Mouse (Mus musculus): Measurements from ENCODE around the gene Ass1. TPM values are rescaled to one million over a fixed set of nuclear protein-coding genes. Genes with fewer than 3 reads are reported as not detected.

The Ass1 gene
- 13.8 and 20.3 TPM in 2 replicates for polyA plus RNA-seq (2014; fragmentation: Nextera tagmentation; extraction: Ambion mirVana)

DNA sequence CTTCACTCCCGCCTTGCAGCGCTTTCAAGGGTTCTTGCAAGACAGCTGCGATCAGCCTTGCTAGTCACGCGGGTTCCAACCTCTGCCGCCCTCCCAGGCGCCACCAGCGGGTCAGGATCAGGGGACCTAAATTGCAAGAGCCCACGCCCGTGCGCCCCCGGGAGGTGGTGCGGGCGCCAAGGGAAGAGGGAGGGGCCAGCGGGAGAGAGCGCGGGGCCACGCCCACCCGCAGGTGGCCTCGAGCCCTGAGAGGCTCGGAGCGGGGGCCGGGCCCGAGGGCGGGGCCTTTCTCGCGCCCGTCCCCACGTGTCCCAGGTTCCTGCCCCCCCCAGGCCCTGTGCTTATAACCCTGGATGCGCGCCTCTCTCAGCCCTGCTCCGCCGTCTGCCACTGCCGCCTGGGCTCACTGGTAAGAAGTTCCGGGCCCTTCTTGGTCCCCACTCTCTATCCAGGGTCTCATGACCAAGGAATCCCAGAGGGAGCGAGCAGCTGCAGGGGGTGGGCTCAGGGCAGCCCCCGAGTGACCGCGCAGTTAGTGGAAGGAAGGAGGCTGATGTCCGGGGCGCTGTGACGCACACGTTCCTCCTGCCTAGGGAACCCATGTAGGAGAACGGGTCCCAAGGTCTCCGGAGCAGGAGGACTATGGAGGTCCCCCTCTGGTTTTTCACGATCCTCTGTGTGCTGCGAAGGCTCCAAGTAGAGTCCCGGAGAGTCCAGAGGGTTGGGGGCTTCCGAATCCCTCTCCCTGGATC is at the start of gene Ass1:
TSS of gene Ass1 (plus strand) at position 277 of the 752 bp plus-strand sequence.
- Histone ChIP-seq H3K4me1 (ENCODE audit: control insufficient read depth, insufficient read depth, low read length) (peaks cover 5% of the 10 kb centered on the region; the same call in 1 of the 2 replicates), H3K36me3 (ENCODE audit: control insufficient read depth, insufficient read depth, low read length) (no peaks in the 10 kb centered on the region), H3K4me3 (ENCODE audit: low read length) (peak within 1 kb of the TSS; percentile 42), H3K9me3 (ENCODE audit: control insufficient read depth, low read length) (no peaks in the 10 kb centered on the region), H3K27me3 (ENCODE audit: control insufficient read depth, insufficient read depth, low read length) (peaks cover 11% of the 10 kb centered on the region), H3K27ac (ENCODE audit: low read depth, low read length) (no peak within 1 kb of the TSS), H3K4me2 (replicated peaks; ENCODE audit: low read depth, low read length) (peak within 1 kb of the TSS; percentile 88), H3K9ac (ENCODE audit: low read depth, low read length) (peak within 1 kb of the TSS; percentile 44)
- under 1% methylated on average over 45 of the region's 49 CpGs for WGBS
- ATAC-seq (ENCODE audit: low FRiP score, low TSS enrichment), result peak; percentile 82

DNA sequence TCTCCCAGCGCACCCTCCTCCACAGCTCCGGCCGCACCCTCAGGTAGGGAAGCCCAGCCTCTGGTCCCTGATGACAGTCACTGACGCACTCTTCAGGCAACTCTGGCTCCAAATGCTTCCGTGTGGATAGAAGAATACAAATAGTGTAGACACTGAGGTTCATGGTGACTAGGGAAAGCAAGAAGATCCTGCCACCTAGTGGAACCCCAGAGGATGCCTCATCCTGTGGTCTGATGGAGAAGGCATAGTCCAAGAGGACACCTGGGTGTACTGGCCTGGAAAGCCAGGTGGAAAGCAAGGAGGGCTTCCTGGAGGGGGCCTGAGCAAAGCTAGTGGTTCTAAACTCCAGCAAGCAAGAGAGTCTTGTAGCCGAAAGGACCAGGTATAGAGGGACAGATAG is 49.1 kb upstream of the Ass1 start:
- no peaks in the 10 kb centered on the region for H3K27me3 ChIP-seq (ENCODE audit: control insufficient read depth, insufficient read depth, low read length)
- no peaks in the 10 kb centered on the region for H3K9me3 ChIP-seq (ENCODE audit: control insufficient read depth, low read length)
- no peak overlapping the region for H3K27ac ChIP-seq (ENCODE audit: low read depth, low read length)
- H3K4me2 ChIP-seq (replicated peaks; ENCODE audit: low read depth, low read length), result no peak overlapping the region
- ATAC-seq (ENCODE audit: low FRiP score, low TSS enrichment), result no peak
- H3K4me1 ChIP-seq (ENCODE audit: control insufficient read depth, insufficient read depth, low read length), result no peaks in the 10 kb centered on the region
- H3K36me3 ChIP-seq (ENCODE audit: control insufficient read depth, insufficient read depth, low read length), result no peaks in the 10 kb centered on the region
- H3K9ac ChIP-seq (ENCODE audit: low read depth, low read length), result no peak overlapping the region
- 79% methylated on average over 6 of the region's 6 CpGs for WGBS
- H3K4me3 ChIP-seq (ENCODE audit: low read length), result no peak overlapping the region

DNA sequence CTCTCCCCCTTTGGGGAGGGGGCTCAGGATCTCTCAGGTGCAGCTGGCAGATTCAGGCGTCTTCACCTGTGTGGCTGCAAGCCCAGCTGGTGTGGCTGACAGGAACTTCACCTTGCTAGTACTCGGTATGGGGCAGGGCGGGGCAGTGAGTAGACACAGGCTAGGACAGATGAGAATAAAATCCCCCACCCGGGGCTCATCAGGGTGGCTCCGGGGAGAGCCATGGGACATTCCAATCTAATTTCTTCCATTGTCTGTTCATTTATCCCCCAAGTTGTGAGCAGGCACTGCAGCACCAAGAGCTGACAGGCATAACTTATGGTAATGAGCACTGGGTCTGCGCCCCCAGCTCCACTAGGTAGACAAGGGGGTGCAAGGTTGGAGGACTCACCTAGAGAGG is 47.4 kb upstream of the Ass1 start:
- H3K4me1 ChIP-seq (ENCODE audit: control insufficient read depth, insufficient read depth, low read length), result no peaks in the 10 kb centered on the region
- no peaks in the 10 kb centered on the region for H3K36me3 ChIP-seq (ENCODE audit: control insufficient read depth, insufficient read depth, low read length)
- H3K4me2 ChIP-seq (replicated peaks; ENCODE audit: low read depth, low read length), result no peak overlapping the region
- no peak overlapping the region for H3K4me3 ChIP-seq (ENCODE audit: low read length)
- no peak overlapping the region for H3K27ac ChIP-seq (ENCODE audit: low read depth, low read length)
- no peak overlapping the region for H3K9ac ChIP-seq (ENCODE audit: low read depth, low read length)
- WGBS, result 60% methylated on average over 6 of the region's 6 CpGs
- no peaks in the 10 kb centered on the region for H3K27me3 ChIP-seq (ENCODE audit: control insufficient read depth, insufficient read depth, low read length)
- H3K9me3 ChIP-seq (ENCODE audit: control insufficient read depth, low read length), result no peaks in the 10 kb centered on the region
- no peak for ATAC-seq (ENCODE audit: low FRiP score, low TSS enrichment)

DNA sequence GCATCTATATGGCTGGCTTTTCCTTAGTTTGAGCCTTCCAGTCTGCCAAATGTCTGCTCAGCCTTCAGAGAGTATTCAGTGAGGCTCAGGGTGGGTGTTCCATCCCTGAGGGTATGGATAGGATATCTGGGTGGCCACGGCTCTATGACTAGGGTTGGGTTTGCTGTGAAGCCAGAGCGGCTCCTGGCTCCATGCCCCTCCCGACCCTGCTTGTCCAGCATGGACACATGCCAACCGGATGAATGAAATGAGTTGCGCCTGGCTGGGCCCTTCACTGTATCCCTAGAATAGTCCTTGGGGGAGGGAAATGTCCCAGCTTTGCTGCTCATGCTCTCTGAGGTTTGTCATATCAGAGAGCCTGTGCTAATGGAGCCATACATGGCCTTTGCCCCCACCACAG is 38.5 kb upstream of the Ass1 start:
- Histone ChIP-seq H3K27me3 (ENCODE audit: control insufficient read depth, insufficient read depth, low read length) (0 out of 2 replicates have a peak, but pooled peaks cover 5% of the 10 kb centered on the region), H3K9ac (ENCODE audit: low read depth, low read length) (no peak overlapping the region), H3K4me3 (ENCODE audit: low read length) (no peak overlapping the region), H3K36me3 (ENCODE audit: control insufficient read depth, insufficient read depth, low read length) (no peaks in the 10 kb centered on the region), H3K4me2 (replicated peaks; ENCODE audit: low read depth, low read length) (no peak overlapping the region), H3K9me3 (ENCODE audit: control insufficient read depth, low read length) (no peaks in the 10 kb centered on the region), H3K4me1 (ENCODE audit: control insufficient read depth, insufficient read depth, low read length) (no peaks in the 10 kb centered on the region), H3K27ac (ENCODE audit: low read depth, low read length) (no peak overlapping the region)
- no peak for ATAC-seq (ENCODE audit: low FRiP score, low TSS enrichment)
- WGBS, result 88% methylated on average over 5 of the region's 5 CpGs

DNA sequence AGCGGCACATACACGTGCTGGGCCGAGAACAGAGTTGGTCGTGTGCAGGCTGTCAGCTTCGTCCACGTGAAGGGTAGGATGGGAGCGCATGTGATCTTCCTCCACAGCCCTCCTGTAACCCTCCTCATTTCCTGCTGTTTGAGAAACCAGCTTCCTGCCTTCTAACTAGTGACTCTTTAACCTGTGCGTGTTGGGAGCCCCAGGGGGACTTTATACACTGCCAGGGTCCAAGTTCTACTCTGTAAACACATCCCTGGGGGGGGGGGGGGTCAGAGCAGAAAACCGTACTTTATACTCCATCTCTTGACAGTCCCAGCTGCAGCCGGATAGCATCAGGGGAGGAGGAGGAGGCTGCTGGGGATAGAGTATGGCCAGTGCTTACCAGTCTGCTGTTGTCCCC is 35.3 kb upstream of the Ass1 start:
- Histone ChIP-seq H3K4me1 (ENCODE audit: control insufficient read depth, insufficient read depth, low read length) (no peaks in the 10 kb centered on the region), H3K27me3 (ENCODE audit: control insufficient read depth, insufficient read depth, low read length) (no peaks in the 10 kb centered on the region), H3K36me3 (ENCODE audit: control insufficient read depth, insufficient read depth, low read length) (no peaks in the 10 kb centered on the region), H3K9me3 (ENCODE audit: control insufficient read depth, low read length) (no peaks in the 10 kb centered on the region), H3K4me2 (replicated peaks; ENCODE audit: low read depth, low read length) (no peak overlapping the region), H3K9ac (ENCODE audit: low read depth, low read length) (no peak overlapping the region), H3K4me3 (ENCODE audit: low read length) (no peak overlapping the region), H3K27ac (ENCODE audit: low read depth, low read length) (no peak overlapping the region)
- WGBS, result 54% methylated on average over 10 of the region's 10 CpGs
- ATAC-seq (ENCODE audit: low FRiP score, low TSS enrichment), result no peak

DNA sequence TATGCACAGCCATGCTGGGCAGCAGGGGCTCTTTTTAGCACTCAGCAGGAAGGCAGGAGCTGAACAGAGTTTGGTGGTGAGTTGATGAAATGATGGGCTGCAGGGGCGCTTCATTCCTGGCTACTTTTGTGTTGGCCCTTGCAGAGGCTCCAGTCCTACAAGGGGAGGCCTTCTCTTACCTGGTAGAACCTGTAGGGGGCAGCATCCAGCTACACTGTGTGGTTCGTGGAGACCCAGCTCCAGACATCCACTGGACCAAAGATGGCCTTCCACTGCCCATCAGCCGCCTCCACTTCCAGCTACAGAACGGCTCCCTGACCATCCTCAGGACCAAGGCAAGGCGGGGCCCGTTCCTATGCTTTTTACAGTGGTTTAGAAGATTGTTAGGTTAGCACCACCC is 34.4 kb upstream of the Ass1 start:
- no peaks in the 10 kb centered on the region for H3K27me3 ChIP-seq (ENCODE audit: control insufficient read depth, insufficient read depth, low read length)
- H3K9me3 ChIP-seq (ENCODE audit: control insufficient read depth, low read length), result no peaks in the 10 kb centered on the region
- H3K4me2 ChIP-seq (replicated peaks; ENCODE audit: low read depth, low read length), result no peak overlapping the region
- H3K4me3 ChIP-seq (ENCODE audit: low read length), result no peak overlapping the region
- no peaks in the 10 kb centered on the region for H3K36me3 ChIP-seq (ENCODE audit: control insufficient read depth, insufficient read depth, low read length)
- ATAC-seq (ENCODE audit: low FRiP score, low TSS enrichment), result 0 out of 2 replicates have a peak, but pooled peaks have one; percentile 30
- WGBS, result 26% methylated on average over 6 of the region's 6 CpGs
- H3K9ac ChIP-seq (ENCODE audit: low read depth, low read length), result no peak overlapping the region
- no peak overlapping the region for H3K27ac ChIP-seq (ENCODE audit: low read depth, low read length)
- no peaks in the 10 kb centered on the region for H3K4me1 ChIP-seq (ENCODE audit: control insufficient read depth, insufficient read depth, low read length)

DNA sequence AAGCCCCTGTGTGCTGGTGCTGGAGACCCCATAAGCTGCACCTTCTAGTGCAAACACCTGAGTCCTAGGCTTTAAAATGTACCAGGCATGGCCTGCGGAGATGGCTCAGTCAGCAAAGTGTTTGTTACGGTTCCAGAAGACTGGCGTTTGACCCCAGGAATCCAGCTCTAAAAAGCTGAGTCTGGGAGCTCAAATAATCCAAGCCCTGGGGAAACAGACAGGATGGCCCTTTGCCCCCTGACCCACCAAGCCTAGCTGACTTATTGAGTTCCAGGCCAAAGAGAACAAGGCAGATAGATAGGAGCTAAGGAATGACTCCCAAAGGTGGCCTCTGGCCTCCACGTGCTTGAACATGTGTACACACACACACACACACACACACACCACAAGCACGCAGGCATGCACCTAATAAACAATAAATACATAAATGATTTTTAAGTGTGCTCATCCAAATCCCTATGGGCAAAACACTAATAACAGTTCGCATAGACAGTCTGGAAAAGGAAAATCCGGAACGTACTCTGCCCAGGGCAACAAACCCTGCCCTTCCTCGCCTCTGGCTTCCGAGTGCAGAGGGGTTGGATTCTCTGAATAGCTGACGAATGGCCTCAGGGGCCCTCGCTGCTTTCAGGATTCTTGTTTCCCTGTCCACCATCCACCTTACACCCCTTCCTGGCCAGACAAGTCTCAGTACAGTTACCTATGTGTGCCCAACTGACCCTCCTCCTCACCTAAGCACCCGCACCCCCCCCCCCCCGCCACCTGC is 32.3 kb upstream of the Ass1 start:
- H3K27ac ChIP-seq (ENCODE audit: low read depth, low read length), result no peak overlapping the region

DNA sequence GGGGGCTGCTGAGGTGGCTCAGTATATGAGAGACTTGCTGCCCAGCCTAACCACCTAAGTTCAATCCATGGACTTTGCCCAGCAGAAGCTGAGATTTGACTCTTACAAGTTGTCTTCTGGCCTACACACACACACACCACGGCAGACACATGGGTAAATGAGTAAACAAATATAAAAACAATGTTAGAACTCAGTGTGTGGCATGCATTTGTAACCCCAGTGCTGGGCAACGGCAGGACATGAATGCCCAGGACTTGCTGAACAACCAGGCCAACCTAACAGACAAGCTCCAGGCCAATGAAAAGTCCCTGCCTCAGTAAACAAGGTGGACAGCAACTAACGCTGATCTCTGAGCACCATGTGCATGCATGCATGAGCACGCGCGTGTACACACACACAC is 30.4 kb upstream of the Ass1 start:
- WGBS, result 81% methylated on average over 6 of the region's 6 CpGs
- Histone ChIP-seq H3K4me2 (replicated peaks; ENCODE audit: low read depth, low read length) (no peak overlapping the region), H3K9me3 (ENCODE audit: control insufficient read depth, low read length) (no peaks in the 10 kb centered on the region), H3K27me3 (ENCODE audit: control insufficient read depth, insufficient read depth, low read length) (no peaks in the 10 kb centered on the region), H3K9ac (ENCODE audit: low read depth, low read length) (no peak overlapping the region), H3K4me1 (ENCODE audit: control insufficient read depth, insufficient read depth, low read length) (no peaks in the 10 kb centered on the region), H3K36me3 (ENCODE audit: control insufficient read depth, insufficient read depth, low read length) (no peaks in the 10 kb centered on the region), H3K4me3 (ENCODE audit: low read length) (no peak overlapping the region), H3K27ac (ENCODE audit: low read depth, low read length) (no peak overlapping the region)
- ATAC-seq (ENCODE audit: low FRiP score, low TSS enrichment), result no peak

More for the DNA sequence above, 32.3 kb upstream of the Ass1 start:
- Histone ChIP-seq H3K9ac (ENCODE audit: low read depth, low read length) (no peak overlapping the region), H3K36me3 (ENCODE audit: control insufficient read depth, insufficient read depth, low read length) (no peaks in the 10 kb centered on the region), H3K27me3 (ENCODE audit: control insufficient read depth, insufficient read depth, low read length) (no peaks in the 10 kb centered on the region), H3K9me3 (ENCODE audit: control insufficient read depth, low read length) (no peaks in the 10 kb centered on the region), H3K4me3 (ENCODE audit: low read length) (no peak overlapping the region), H3K4me1 (ENCODE audit: control insufficient read depth, insufficient read depth, low read length) (no peaks in the 10 kb centered on the region), H3K4me2 (replicated peaks; ENCODE audit: low read depth, low read length) (no peak overlapping the region)
- 54% methylated on average over 14 of the region's 14 CpGs for WGBS
- no peak for ATAC-seq (ENCODE audit: low FRiP score, low TSS enrichment)
